Mouse (Mus musculus) spleen, adult 2 months (tissue): ENCODE data around the gene Cilp.
"Not testable (repeated sequence)": the region's sequence is repeated elsewhere in the genome, so short reads cannot be mapped to it uniquely, and the experiment has no call there.

ENCODE experiments used
- CTCF ChIP-seq: fragments of 200-500 bp; IDR thresholded peaks from 2 replicates; pipeline ENCODE4 v1.5.1; 2011; ENCODE audit warnings: mild to moderate bottlenecking, inconsistent platforms; ENCODE audit not compliant: insufficient read depth, insufficient read length, insufficient replicate concordance; ENCODE audit errors: extremely low read depth
- POLR2A ChIP-seq: fragments of 200-500 bp; IDR thresholded peaks from 2 replicates; pipeline ENCODE4 v1.6.1; 2011; ENCODE audit warnings: low read depth, low read length, inconsistent platforms

GRCm38 (mm10) chr9:65274851-65275250 is 9.9 kb downstream of the Cilp start:
- TF ChIP-seq CTCF, POLR2A: not testable (repeated sequence)
